23 mouse cellular contexts compared by ENCODE assay signal in genomic region chr9:118042738-118043137, GRCm38 (mm10). TPM values are rescaled to one million over a fixed set of nuclear protein-coding genes. Genes with fewer than 3 reads are reported as not detected.
A peak's percentile ranks its signal among the peaks of the same experiment; 100 is the strongest.
DNase-seq lines count a peak whose midpoint lies in the region; ATAC-seq and TF ChIP-seq lines count a peak whose summit lies in the region.
"Had no signal": no experiment of that assay in that cellular context is flagged by ENCODE, and none has a peak within 500 bp of the region (broad histone marks: within the 10 kb centered on the region; RNA-seq: fewer than 3 reads in every experiment).

No protein-coding gene starts in this region.

- H3K36me3 ChIP-seq in heart, embryonic 13.5 days, result peaks cover 12% of the 10 kb centered on the region
- peaks cover 4% of the 10 kb centered on the region; the same call in 1 of the 2 replicates for H3K36me3 ChIP-seq in heart, embryonic 12.5 days
- H3K36me3 ChIP-seq in intestine, postnatal 0 days (ENCODE audit: control insufficient read depth, insufficient read depth), result peaks cover 5% of the 10 kb centered on the region
- 0 out of 2 replicates have a peak, but pooled peaks cover 3% of the 10 kb centered on the region for H3K36me3 ChIP-seq in intestine, embryonic 15.5 days
- H3K36me3 ChIP-seq in neural tube, embryonic 12.5 days, result no peaks in the 10 kb centered on the region
- peaks cover 3% of the 10 kb centered on the region; the same call in 1 of the 2 replicates for H3K36me3 ChIP-seq in neural tube, embryonic 13.5 days
- H3K36me3 ChIP-seq: midbrain, embryonic 12.5 days had no signal

- no peak overlapping the region for H3K9ac ChIP-seq in heart, embryonic 13.5 days
- no peak overlapping the region for H3K9ac ChIP-seq in heart, embryonic 12.5 days
- H3K9ac ChIP-seq in intestine, postnatal 0 days (ENCODE audit: low read depth, low read length), result no peak overlapping the region
- H3K9ac ChIP-seq in intestine, embryonic 15.5 days, result no peak overlapping the region
- no peak overlapping the region for H3K9ac ChIP-seq in neural tube, embryonic 12.5 days
- no peak overlapping the region for H3K9ac ChIP-seq in neural tube, embryonic 13.5 days
- H3K9ac ChIP-seq: forebrain, postnatal 0 days; midbrain, embryonic 12.5 days had no signal

- DNase-seq in neural tube, embryonic 10.5 days (ENCODE audit: extremely low spot score, low spot score), result no peak
- DNase-seq in urinary bladder, adult 18-20 months (ENCODE audit: low spot score in 2 of 2), result no peak
- DNase-seq: adrenal gland, postnatal 36 days; cerebellum, adult 9-10 months; forebrain, postnatal 0 days; gastrocnemius, postnatal 14 days; heart, postnatal 14 days; kidney, adult 9 months; kidney, postnatal 25 days; layer of hippocampus, postnatal 36 days; right cerebral cortex, postnatal 25 days; spleen, adult 18-20 months; thymus, postnatal 25 days had no signal

- peaks cover 27% of the 10 kb centered on the region for H3K4me1 ChIP-seq in heart, embryonic 13.5 days
- peaks cover 10% of the 10 kb centered on the region for H3K4me1 ChIP-seq in heart, embryonic 12.5 days (replicated peaks)
- no peaks in the 10 kb centered on the region for H3K4me1 ChIP-seq in intestine, postnatal 0 days (replicated peaks; ENCODE audit: control insufficient read depth, insufficient read depth, low read length)
- 0 out of 2 replicates have a peak, but pooled peaks cover 3% of the 10 kb centered on the region for H3K4me1 ChIP-seq in intestine, embryonic 15.5 days (replicated peaks)
- H3K4me1 ChIP-seq in neural tube, embryonic 12.5 days, result peaks cover 18% of the 10 kb centered on the region
- H3K4me1 ChIP-seq in neural tube, embryonic 13.5 days (replicated peaks), result peaks cover 28% of the 10 kb centered on the region

- no peak for ATAC-seq in heart, embryonic 13.5 days (ENCODE audit: extremely low read depth, insufficient number of reproducible peaks, low FRiP score, low TSS enrichment)
- ATAC-seq in heart, embryonic 12.5 days (ENCODE audit: insufficient number of reproducible peaks, low FRiP score), result no peak
- no peak for ATAC-seq in intestine, postnatal 0 days
- no peak for ATAC-seq in intestine, embryonic 15.5 days
- ATAC-seq in neural tube, embryonic 12.5 days (ENCODE audit: low FRiP score, low read depth), result no peak
- ATAC-seq in neural tube, embryonic 13.5 days (ENCODE audit: low read depth), result no peak
- ATAC-seq: CD4-positive, CD25-positive, alpha-beta regulatory T cell, adult 4 months; forebrain, postnatal 0 days; lung, postnatal 0 days; Patski had no signal

- no peak overlapping the region for H3K4me3 ChIP-seq in heart, embryonic 13.5 days
- no peak overlapping the region for H3K4me3 ChIP-seq in heart, embryonic 12.5 days
- no peak overlapping the region for H3K4me3 ChIP-seq in intestine, postnatal 0 days (ENCODE audit: low read depth, low read length)
- H3K4me3 ChIP-seq in intestine, embryonic 15.5 days (replicated peaks), result no peak overlapping the region
- H3K4me3 ChIP-seq in neural tube, embryonic 12.5 days, result no peak overlapping the region
- H3K4me3 ChIP-seq in neural tube, embryonic 13.5 days, result no peak overlapping the region
- H3K4me3 ChIP-seq: midbrain, embryonic 12.5 days had no signal

- WGBS in heart, embryonic 13.5 days, result 75% methylated on average over 4 of the region's 4 CpGs
- 85% methylated on average over 4 of the region's 4 CpGs for WGBS in heart, embryonic 12.5 days
- 67% methylated on average over 4 of the region's 4 CpGs for WGBS in intestine, postnatal 0 days
- WGBS in intestine, embryonic 15.5 days, result 77% methylated on average over 4 of the region's 4 CpGs
- WGBS in neural tube, embryonic 12.5 days, result 95% methylated on average over 4 of the region's 4 CpGs
- WGBS in neural tube, embryonic 13.5 days, result 93% methylated on average over 4 of the region's 4 CpGs

- H3K9me3 ChIP-seq in heart, embryonic 13.5 days, result no peaks in the 10 kb centered on the region
- H3K9me3 ChIP-seq in heart, embryonic 12.5 days (replicated peaks), result no peaks in the 10 kb centered on the region
- no peaks in the 10 kb centered on the region for H3K9me3 ChIP-seq in intestine, postnatal 0 days (ENCODE audit: control insufficient read depth)
- no peaks in the 10 kb centered on the region for H3K9me3 ChIP-seq in intestine, embryonic 15.5 days
- no peaks in the 10 kb centered on the region for H3K9me3 ChIP-seq in neural tube, embryonic 12.5 days
- no peaks in the 10 kb centered on the region for H3K9me3 ChIP-seq in neural tube, embryonic 13.5 days
- H3K9me3 ChIP-seq: midbrain, embryonic 12.5 days had no signal

- H3K27me3 ChIP-seq in heart, embryonic 13.5 days (replicated peaks), result no peaks in the 10 kb centered on the region
- no peaks in the 10 kb centered on the region for H3K27me3 ChIP-seq in heart, embryonic 12.5 days (replicated peaks)
- no peaks in the 10 kb centered on the region for H3K27me3 ChIP-seq in intestine, postnatal 0 days (replicated peaks; ENCODE audit: control insufficient read depth, insufficient read depth, low read length)
- H3K27me3 ChIP-seq in intestine, embryonic 15.5 days (replicated peaks), result no peaks in the 10 kb centered on the region
- no peaks in the 10 kb centered on the region for H3K27me3 ChIP-seq in neural tube, embryonic 12.5 days (replicated peaks)
- H3K27me3 ChIP-seq in neural tube, embryonic 13.5 days, result no peaks in the 10 kb centered on the region
- H3K27me3 ChIP-seq: midbrain, embryonic 12.5 days; Patski had no signal

- H3K27ac ChIP-seq in heart, embryonic 13.5 days (replicated peaks), result no peak overlapping the region
- no peak overlapping the region for H3K27ac ChIP-seq in heart, embryonic 12.5 days (ENCODE audit: poor library complexity, severe bottlenecking)
- no peak overlapping the region for H3K27ac ChIP-seq in intestine, postnatal 0 days (ENCODE audit: low read depth, low read length)
- no peak overlapping the region for H3K27ac ChIP-seq in intestine, embryonic 15.5 days
- H3K27ac ChIP-seq in neural tube, embryonic 12.5 days, result no peak overlapping the region
- H3K27ac ChIP-seq in neural tube, embryonic 13.5 days (replicated peaks), result no peak overlapping the region
- H3K27ac ChIP-seq: midbrain, embryonic 12.5 days had no signal

- no peak for TF ChIP-seq CTCF in intestine, postnatal 0 days (IDR thresholded peaks at IDR 0.05; ENCODE audit: low read depth)

- H3K4me2 ChIP-seq in heart, embryonic 13.5 days, result peak overlapping the region; percentile 84
- no peak overlapping the region for H3K4me2 ChIP-seq in heart, embryonic 12.5 days
- H3K4me2 ChIP-seq in intestine, postnatal 0 days (replicated peaks; ENCODE audit: low read depth), result peak overlapping the region; percentile 74; the same call in 1 of the 2 replicates
- H3K4me2 ChIP-seq in intestine, embryonic 15.5 days (replicated peaks), result no peak overlapping the region; the same call in 1 of the 2 replicates
- H3K4me2 ChIP-seq in neural tube, embryonic 12.5 days (replicated peaks), result peak overlapping the region; percentile 65; the same call in 1 of the 2 replicates
- peak overlapping the region; percentile 87 for H3K4me2 ChIP-seq in neural tube, embryonic 13.5 days

RNA-seq across cellular contexts. Expression of gene Azi2, which starts 2.4 kb away (rescaled TPM):
- polyA plus RNA-seq in heart, embryonic 13.5 days (2015; fragmentation: Nextera tagmentation; extraction: Ambion mirVana), result 56.6 and 61.0 TPM in 2 replicates
- polyA plus RNA-seq in heart, embryonic 12.5 days (2016; fragmentation: Nextera tagmentation; extraction: Ambion mirVana), result 72.2 and 73.3 TPM in 2 replicates
- 72.0 and 74.5 TPM in 2 replicates for polyA plus RNA-seq in intestine, postnatal 0 days (2015; fragmentation: Nextera tagmentation; extraction: Ambion mirVana)
- polyA plus RNA-seq in intestine, embryonic 15.5 days (2015; fragmentation: Nextera tagmentation; extraction: Ambion mirVana), result 80.8 and 81.3 TPM in 2 replicates
- 84.1 and 88.1 TPM in 2 replicates for polyA plus RNA-seq in neural tube, embryonic 12.5 days (2016; fragmentation: Nextera tagmentation; extraction: Ambion mirVana)
- polyA plus RNA-seq in neural tube, embryonic 13.5 days (2015; fragmentation: Nextera tagmentation; extraction: Ambion mirVana), result 77.5 and 85.3 TPM in 2 replicates

Comparison
In these comparisons a context has a peak if more than half of its experiments do, and no peak if none do; other contexts are left out.
1. H3K4me2 ChIP-seq: peak in heart, embryonic 13.5 days (single experiment), intestine, postnatal 0 days (single experiment), neural tube, embryonic 12.5 days (single experiment) and neural tube, embryonic 13.5 days (single experiment); none in heart, embryonic 12.5 days (single experiment) and intestine, embryonic 15.5 days (single experiment).